In genomic region chr16:36739404-36739930, GRCm38 (mm10) we compare ENCODE assay signal across 17 mouse cellular contexts. TPM values are rescaled to one million over a fixed set of nuclear protein-coding genes. Genes with fewer than 3 reads are reported as not detected.
"Had no signal": no experiment of that assay in that cellular context is flagged by ENCODE, and none has a peak within 500 bp of the region (broad histone marks: within the 10 kb centered on the region; RNA-seq: fewer than 3 reads in every experiment).

No protein-coding gene starts in this region.

- H3K27me3 ChIP-seq: limb, embryonic 12.5 days; limb, embryonic 15.5 days; lung, embryonic 15.5 days had no signal

- ATAC-seq: intestine, postnatal 0 days; liver, postnatal 0 days had no signal

- H3K4me2 ChIP-seq: limb, embryonic 12.5 days; limb, embryonic 15.5 days; liver, embryonic 11.5 days; lung, embryonic 15.5 days; midbrain, embryonic 11.5 days had no signal

- H3K4me1 ChIP-seq: limb, embryonic 15.5 days; lung, embryonic 15.5 days had no signal

- H3K9ac ChIP-seq: limb, embryonic 12.5 days; limb, embryonic 15.5 days; liver, embryonic 14.5 days; liver, postnatal 0 days; lung, embryonic 15.5 days had no signal

- H3K27ac ChIP-seq: limb, embryonic 12.5 days; limb, embryonic 15.5 days; liver, embryonic 14.5 days; lung, embryonic 15.5 days had no signal

- H3K36me3 ChIP-seq: limb, embryonic 12.5 days; limb, embryonic 15.5 days; lung, embryonic 15.5 days had no signal

- H3K9me3 ChIP-seq: limb, embryonic 12.5 days; limb, embryonic 15.5 days; lung, embryonic 15.5 days had no signal

- H3K4me3 ChIP-seq: limb, embryonic 12.5 days; limb, embryonic 15.5 days; lung, embryonic 15.5 days had no signal

- DNase-seq: kidney, adult 8-10 months; kidney, postnatal 4 days; left cerebral cortex, postnatal 4 days; liver, postnatal 0 days; lung, postnatal 14 days; lung, postnatal 4 days; midbrain, embryonic 14.5 days; thymus, adult 18-20 months; thymus, postnatal 36 days had no signal

RNA-seq across cellular contexts. Expression of gene Ildr1, which starts 45.7 kb away (rescaled TPM):
- polyA plus RNA-seq: liver, embryonic 11.5 days; neural tube, embryonic 11.5 days had no signal
